Mouse (Mus musculus) hindbrain, embryonic 16.5 days (tissue): ENCODE results near the gene Myl10. TPM values are rescaled to one million over a fixed set of nuclear protein-coding genes. Genes with fewer than 3 reads are reported as not detected.
"Not testable (repeated sequence)": the region's sequence is repeated elsewhere in the genome, so short reads cannot be mapped to it uniquely, and the experiment has no call there.

Source experiments
- ATAC-seq: fragments of 200-750 bp; cut with Nextera tagmentation; 2 replicates; pipeline ENCODE4 v1.8.0; 2017; ENCODE audit warnings: moderate TSS enrichment, moderate library complexity
- H3K27ac ChIP-seq: fragments of 300-500 bp; sonication (generic); 2 replicates; pipeline ENCODE4 v1.5.1; 2014; ENCODE audit warnings: low read depth, mild to moderate bottlenecking, control low read depth, low read length, moderate library complexity
- H3K27me3 ChIP-seq: fragments of 300-500 bp; sonication (generic); replicated peaks from 2 replicates; pipeline ENCODE4 v1.6.1; 2014; ENCODE audit warnings: low read length; ENCODE audit not compliant: control insufficient read depth, insufficient read depth
- H3K36me3 ChIP-seq: fragments of 300-500 bp; sonication (generic); 2 replicates; pipeline ENCODE4 v1.6.1; 2014; ENCODE audit warnings: mild to moderate bottlenecking, low read length, moderate library complexity, mixed read lengths; ENCODE audit not compliant: control insufficient read depth, insufficient read depth
- H3K4me1 ChIP-seq: fragments of 300-500 bp; sonication (generic); 2 replicates; pipeline ENCODE4 v1.6.1; 2014; ENCODE audit warnings: low read depth, low read length; ENCODE audit not compliant: control insufficient read depth, insufficient read depth
- H3K4me2 ChIP-seq: fragments of 300-500 bp; sonication (generic); 2 replicates; pipeline ENCODE4 v1.6.1; 2014; ENCODE audit warnings: mild to moderate bottlenecking, low read length, control low read depth, moderate library complexity
- H3K4me3 ChIP-seq: fragments of 300-500 bp; sonication (generic); 2 replicates; pipeline ENCODE4 v1.5.1; 2014; ENCODE audit warnings: mild to moderate bottlenecking, low read length, control low read depth, moderate library complexity
- H3K9ac ChIP-seq: fragments of 300-500 bp; sonication (generic); 2 replicates; pipeline ENCODE4 v1.6.1; 2014; ENCODE audit warnings: low read depth, mild to moderate bottlenecking, control low read depth, low read length, moderate library complexity
- H3K9me3 ChIP-seq: fragments of 300-500 bp; sonication (generic); 2 replicates; pipeline ENCODE4 v1.6.1; 2014; ENCODE audit warnings: mild to moderate bottlenecking, low read length, moderate library complexity; ENCODE audit not compliant: control insufficient read depth
- WGBS: fragments of 180-500 bp; shearing (Covaris S2); extraction: QIAGEN DNeasy Blood & Tissue Kit; methylation state at CpG from one replicate; pipeline ENCODE4 v1.1.7; 2014; 5-methylcytosine and 5-hydroxymethylcytosine counted together
- polyA plus RNA-seq: library from polyadenylated mRNA; unstranded; fragments of >200 nt; fragmentation: Nextera tagmentation; extraction: Ambion mirVana; gene quantifications from 2 replicates; pipeline ENCODE4 v1.2.1, GENCODE M21; 2015

Gene Myl10
- polyA plus RNA-seq: not detected in 2 replicates

DNA sequence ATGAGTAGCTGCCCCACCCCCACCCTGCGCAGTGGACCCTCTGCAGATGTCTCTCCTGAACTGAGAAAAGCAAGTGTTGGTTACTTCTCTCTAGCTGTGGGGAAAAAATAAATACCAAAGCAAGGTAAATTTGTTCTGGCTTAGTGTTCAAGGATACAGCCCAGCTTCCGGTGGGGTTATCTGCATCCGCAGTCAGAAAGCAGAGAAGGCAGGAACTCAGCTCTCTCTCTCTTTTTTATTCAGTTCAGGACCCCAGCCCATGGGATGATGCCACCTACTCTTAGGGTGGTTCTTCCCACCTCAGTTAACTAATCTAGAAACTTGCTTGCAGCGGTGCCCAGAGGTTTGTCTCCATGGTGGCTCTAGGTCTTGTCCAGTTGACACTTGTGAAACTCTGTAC, at the start of gene Myl10:
TSS of gene Myl10 (plus strand) at position 363 of the 400 bp plus-strand sequence.
- Histone ChIP-seq H3K9ac (no peak within 1 kb of the TSS), H3K36me3 (no peaks in the 10 kb centered on the region), H3K4me3 (no peak within 1 kb of the TSS), H3K9me3 (no peaks in the 10 kb centered on the region), H3K4me2 (no peak within 1 kb of the TSS), H3K27me3 (no peaks in the 10 kb centered on the region), H3K4me1 (no peaks in the 10 kb centered on the region), H3K27ac (no peak within 1 kb of the TSS)
- ATAC-seq: no peak
- 87% methylated on average over 4 of the region's 4 CpGs for WGBS

DNA sequence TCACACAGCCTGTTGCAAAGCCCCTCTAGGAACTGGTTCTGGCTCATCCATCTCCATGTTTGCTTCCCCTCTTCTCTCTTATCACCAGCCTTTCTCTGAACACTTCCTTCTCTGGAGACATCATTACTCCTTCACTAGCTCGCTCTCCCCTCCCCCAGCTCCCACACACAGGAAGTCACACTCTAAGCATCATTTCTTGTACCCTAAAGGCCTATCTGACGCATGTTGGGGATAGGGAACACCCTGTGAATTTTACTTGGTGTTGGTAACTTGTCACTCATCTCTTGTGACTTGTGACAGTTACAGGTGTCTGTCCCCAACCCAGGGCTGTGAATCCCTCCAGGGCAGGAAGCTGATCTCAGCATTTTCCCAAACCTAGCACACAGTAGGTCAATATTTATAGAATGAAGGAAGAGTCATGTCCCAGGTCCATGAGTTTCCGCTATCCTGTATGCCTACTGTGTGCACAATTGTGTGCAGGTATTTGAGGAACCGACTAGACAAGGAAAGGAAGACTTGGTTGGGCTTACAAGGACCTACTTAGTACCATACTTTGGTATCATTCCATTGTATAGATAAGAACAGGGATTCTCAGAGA, 46.1 kb upstream of the Myl10 start:
- Histone ChIP-seq H3K9ac (no peak overlapping the region), H3K36me3 (no peaks in the 10 kb centered on the region), H3K4me1 (no peaks in the 10 kb centered on the region), H3K4me2 (no peak overlapping the region), H3K27ac (no peak overlapping the region), H3K4me3 (no peak overlapping the region), H3K27me3 (no peaks in the 10 kb centered on the region), H3K9me3 (no peaks in the 10 kb centered on the region)
- ATAC-seq: no peak
- WGBS: 93% methylated on average over 4 of the region's 4 CpGs

DNA sequence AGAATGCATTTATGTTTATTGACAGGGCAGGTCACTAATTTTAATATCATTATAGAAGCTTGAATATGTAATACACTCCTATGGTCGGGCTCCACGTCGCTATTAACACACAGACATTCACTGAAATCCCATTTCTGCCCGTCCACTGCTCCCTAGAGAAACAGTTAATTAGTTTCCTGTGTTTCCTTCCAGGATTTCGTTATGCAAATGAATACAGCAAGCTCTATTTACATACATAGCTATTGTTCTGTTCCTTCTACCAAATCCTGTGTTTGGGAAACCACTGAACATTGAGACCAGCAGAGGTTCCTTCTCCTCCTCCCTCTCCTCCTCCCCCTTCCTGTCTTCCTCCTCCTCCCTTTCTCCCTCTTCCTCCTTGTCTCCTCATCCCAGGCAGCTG, 43.9 kb upstream of the Myl10 start:
- WGBS: 32% methylated on average over 5 of the region's 5 CpGs
- ATAC-seq: no peak
- H3K27me3 ChIP-seq: no peaks in the 10 kb centered on the region
- H3K9me3 ChIP-seq: no peaks in the 10 kb centered on the region
- H3K4me2 ChIP-seq: no peak overlapping the region
- H3K27ac ChIP-seq: no peak overlapping the region
- no peak overlapping the region for H3K4me3 ChIP-seq
- no peak overlapping the region for H3K9ac ChIP-seq
- no peaks in the 10 kb centered on the region for H3K36me3 ChIP-seq
- no peaks in the 10 kb centered on the region for H3K4me1 ChIP-seq

DNA sequence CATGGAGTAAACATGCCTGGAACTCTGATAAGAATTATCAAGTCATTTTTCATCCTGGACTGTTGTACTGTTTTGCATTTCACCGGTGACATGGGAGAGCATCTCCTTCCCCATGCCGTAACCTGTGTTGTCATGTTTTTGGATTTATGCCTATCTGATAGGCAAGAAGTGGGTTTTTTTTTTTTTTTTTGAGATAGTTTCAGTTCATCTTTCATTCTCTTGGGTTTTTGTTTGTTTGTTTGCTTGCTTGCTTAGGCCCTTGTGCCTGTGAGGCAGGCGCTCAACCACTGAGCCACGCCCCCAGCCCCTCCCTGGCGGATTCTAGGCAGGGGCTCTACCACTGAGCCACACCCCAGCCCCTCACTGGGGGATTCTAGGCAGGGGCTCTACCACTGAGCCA, 43.3 kb upstream of the Myl10 start:
- H3K9ac ChIP-seq: no peak overlapping the region
- H3K36me3 ChIP-seq: no peaks in the 10 kb centered on the region
- ATAC-seq: no peak
- H3K9me3 ChIP-seq: no peaks in the 10 kb centered on the region
- H3K4me2 ChIP-seq: no peak overlapping the region
- no peaks in the 10 kb centered on the region for H3K4me1 ChIP-seq
- WGBS: 81% methylated on average over 5 of the region's 5 CpGs
- H3K4me3 ChIP-seq: no peak overlapping the region
- H3K27me3 ChIP-seq: no peaks in the 10 kb centered on the region
- H3K27ac ChIP-seq: no peak overlapping the region

DNA sequence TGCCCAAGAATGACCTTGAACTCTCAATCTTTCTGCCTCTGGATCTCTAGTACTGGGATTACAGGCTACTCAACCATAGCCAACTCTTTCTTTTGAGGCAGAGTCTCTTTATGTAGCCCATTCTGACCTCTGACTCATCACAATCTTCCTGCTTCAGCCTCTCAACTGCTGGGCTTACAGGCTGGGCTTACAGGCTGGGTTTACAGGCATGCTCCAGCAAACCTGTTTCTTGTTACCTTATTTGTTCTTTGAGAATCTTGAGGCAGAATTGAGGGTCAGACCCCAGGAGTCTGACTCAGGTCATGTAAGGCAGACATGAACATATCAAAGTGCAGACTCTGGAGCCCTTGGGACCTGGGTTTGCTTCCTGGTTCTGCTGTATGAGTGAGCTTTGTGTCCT, 38.5 kb upstream of the Myl10 start:
- ATAC-seq: no peak
- no peak overlapping the region for H3K4me2 ChIP-seq

DNA sequence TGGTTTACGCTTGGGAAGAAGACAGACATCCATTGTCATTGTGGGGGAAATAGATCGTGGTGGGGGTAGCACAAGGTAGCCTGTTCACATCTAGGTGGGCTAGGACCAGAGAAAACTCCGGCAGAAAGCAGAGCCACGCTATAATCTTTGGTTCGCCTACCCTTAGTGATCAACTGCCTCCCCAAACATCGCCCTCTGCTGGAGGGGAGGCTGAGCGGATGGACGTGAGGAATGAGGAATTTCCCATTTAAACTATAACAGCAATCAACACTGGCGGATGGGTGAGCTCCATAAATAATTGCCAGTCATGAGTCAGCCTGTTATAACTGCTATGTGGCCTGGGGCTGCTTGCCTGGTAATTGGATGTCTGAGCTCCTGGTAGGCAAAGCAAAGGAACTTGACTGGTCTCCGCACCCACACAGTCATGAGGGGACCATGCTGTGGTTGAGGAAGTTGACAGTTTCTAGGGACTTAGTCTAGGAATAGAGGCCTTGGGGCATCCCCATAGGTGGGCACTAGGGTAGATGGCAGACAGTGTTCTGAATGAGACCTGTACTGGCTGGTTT, 36.0 kb upstream of the Myl10 start:
- Histone ChIP-seq H3K4me2 (no peak overlapping the region), H3K9ac (no peak overlapping the region), H3K27me3 (no peaks in the 10 kb centered on the region), H3K9me3 (no peaks in the 10 kb centered on the region), H3K4me3 (no peak overlapping the region), H3K27ac (no peak overlapping the region), H3K36me3 (no peaks in the 10 kb centered on the region), H3K4me1 (no peaks in the 10 kb centered on the region)
- ATAC-seq: no peak
- WGBS: 77% methylated on average over 10 of the region's 10 CpGs

More for the DNA sequence above, 38.5 kb upstream of the Myl10 start:
- H3K27me3 ChIP-seq: no peaks in the 10 kb centered on the region
- H3K9me3 ChIP-seq: no peaks in the 10 kb centered on the region
- no peak overlapping the region for H3K4me3 ChIP-seq
- no peak overlapping the region for H3K27ac ChIP-seq
- H3K36me3 ChIP-seq: no peaks in the 10 kb centered on the region
- no peak overlapping the region for H3K9ac ChIP-seq
- H3K4me1 ChIP-seq: no peaks in the 10 kb centered on the region

DNA sequence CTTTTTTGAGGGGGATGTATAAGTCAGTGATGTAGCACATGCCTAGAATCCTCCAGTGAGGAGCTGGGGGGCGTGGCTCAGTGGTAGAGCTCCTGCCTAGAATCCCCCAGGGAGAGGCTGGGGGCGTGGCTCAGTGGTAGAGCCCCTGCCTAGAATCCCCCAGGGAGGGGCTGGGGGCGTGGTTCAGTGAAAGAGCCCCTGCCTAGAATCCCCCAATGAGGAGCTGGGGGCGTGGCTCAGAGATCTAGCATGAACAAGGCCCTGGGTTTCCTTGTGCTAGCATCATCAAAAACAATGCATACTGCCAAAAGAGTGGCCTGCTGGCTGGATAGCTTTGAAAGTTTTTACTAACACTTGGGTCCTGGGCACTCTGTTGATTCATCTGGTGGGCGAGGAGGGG, 32.2 kb upstream of the Myl10 start:
- WGBS: 81% methylated on average over 5 of the region's 5 CpGs
- H3K9me3 ChIP-seq, H3K4me3 ChIP-seq, H3K27me3 ChIP-seq, H3K36me3 ChIP-seq, ATAC-seq, H3K27ac ChIP-seq, H3K4me1 ChIP-seq, H3K4me2 ChIP-seq, H3K9ac ChIP-seq: not testable (repeated sequence)

DNA sequence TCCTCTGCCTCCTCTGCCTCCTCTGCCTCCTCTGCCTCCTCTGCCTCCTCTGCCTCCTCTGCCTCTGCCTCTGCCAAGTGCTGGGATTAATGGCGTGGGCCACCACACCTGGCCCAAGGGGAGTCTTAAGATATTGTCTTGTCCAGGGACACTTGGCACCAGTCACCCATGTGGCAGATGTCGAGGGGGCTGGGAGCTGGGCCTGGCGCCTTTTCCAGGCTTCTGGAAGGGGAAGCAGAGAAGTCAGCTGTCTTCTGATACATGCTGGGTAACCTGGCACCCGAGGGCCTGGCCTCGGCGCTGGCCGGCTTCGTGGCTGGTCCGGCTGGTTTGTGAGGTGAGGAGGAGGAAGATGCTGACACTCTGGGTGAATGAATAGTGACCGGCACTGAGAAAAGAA, 30.7 kb upstream of the Myl10 start:
- WGBS: 69% methylated on average over 10 of the region's 10 CpGs
- Histone ChIP-seq H3K9ac (no peak overlapping the region), H3K9me3 (no peaks in the 10 kb centered on the region), H3K4me3 (no peak overlapping the region), H3K4me2 (no peak overlapping the region), H3K36me3 (no peaks in the 10 kb centered on the region), H3K27ac (no peak overlapping the region), H3K4me1 (no peaks in the 10 kb centered on the region), H3K27me3 (peaks cover 2% of the 10 kb centered on the region; the same call in 1 of the 2 replicates)
- no peak for ATAC-seq

DNA sequence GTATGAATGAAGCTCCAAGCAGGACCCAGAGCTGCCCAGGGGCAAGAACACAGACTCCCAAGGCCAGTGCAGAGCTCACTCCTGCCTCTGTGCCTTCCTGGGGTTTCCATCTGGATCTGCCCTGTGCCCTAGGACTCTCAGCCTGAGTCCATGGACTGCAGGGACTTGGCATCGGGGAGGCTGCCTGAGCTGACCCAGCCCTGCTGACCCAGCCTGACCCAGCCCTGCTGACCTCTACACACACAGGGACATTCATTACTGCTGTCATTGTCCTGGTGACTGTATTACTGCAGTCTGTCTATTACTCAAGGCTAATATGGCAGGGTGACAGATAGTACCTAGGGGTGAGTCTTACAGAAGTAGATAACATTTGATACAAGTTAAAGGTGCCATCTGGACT, 30.1 kb upstream of the Myl10 start:
- H3K4me2 ChIP-seq: no peak overlapping the region
- H3K9ac ChIP-seq: no peak overlapping the region
- no peak overlapping the region for H3K27ac ChIP-seq
- peaks cover 2% of the 10 kb centered on the region; the same call in 1 of the 2 replicates for H3K27me3 ChIP-seq
- no peak overlapping the region for H3K4me3 ChIP-seq
- no peak for ATAC-seq
- H3K4me1 ChIP-seq: no peaks in the 10 kb centered on the region
- H3K9me3 ChIP-seq: no peaks in the 10 kb centered on the region
- no peaks in the 10 kb centered on the region for H3K36me3 ChIP-seq
- WGBS: 29% methylated on average over 1 of the region's 1 CpGs
